Mouse (Mus musculus): ENCODE results near the gene Pik3c2a. TPM values are rescaled to one million over a fixed set of nuclear protein-coding genes. Genes with fewer than 3 reads are reported as not detected.

Pik3c2a gene
- polyA plus RNA-seq (2014; fragmentation: Nextera tagmentation; extraction: Ambion mirVana): 20.5 and 22.4 TPM in 2 replicates

GRCm38 (mm10) chr7:116443004-116443696, at the start of gene Pik3c2a:
Gene Pik3c2a, minus strand, starts transcription at chr7:116443449.
- under 1% methylated on average over 54 of the region's 72 CpGs for WGBS
- peak within 1 kb of the TSS; percentile 91 for H3K9ac ChIP-seq (replicated peaks; ENCODE audit: low read depth, low read length)
- H3K4me1 ChIP-seq (ENCODE audit: control insufficient read depth, insufficient read depth, low read length): peaks cover 16% of the 10 kb centered on the region
- H3K36me3 ChIP-seq (ENCODE audit: control insufficient read depth, insufficient read depth, low read length): no peaks in the 10 kb centered on the region
- H3K9me3 ChIP-seq (ENCODE audit: control insufficient read depth, low read length): no peaks in the 10 kb centered on the region
- peak within 1 kb of the TSS; percentile 85 for H3K27ac ChIP-seq (ENCODE audit: low read depth, low read length)
- H3K4me3 ChIP-seq (ENCODE audit: low read depth, low read length): peak within 1 kb of the TSS; percentile 96
- peak; percentile 99 for ATAC-seq (ENCODE audit: low read depth)
- H3K4me2 ChIP-seq (ENCODE audit: low read depth, low read length): peak within 1 kb of the TSS; percentile 87
- no peaks in the 10 kb centered on the region for H3K27me3 ChIP-seq (ENCODE audit: control insufficient read depth, insufficient read depth, low read length)

- Histone ChIP-seq H3K4me3 (ENCODE audit: low read depth, low read length) (no peak overlapping the region), H3K4me1 (ENCODE audit: control insufficient read depth, insufficient read depth, low read length) (no peaks in the 10 kb centered on the region), H3K36me3 (ENCODE audit: control insufficient read depth, insufficient read depth, low read length) (no peaks in the 10 kb centered on the region), H3K4me2 (ENCODE audit: low read depth, low read length) (no peak overlapping the region), H3K27ac (ENCODE audit: low read depth, low read length) (no peak overlapping the region), H3K9ac (replicated peaks; ENCODE audit: low read depth, low read length) (no peak overlapping the region), H3K9me3 (ENCODE audit: control insufficient read depth, low read length) (no peaks in the 10 kb centered on the region), H3K27me3 (ENCODE audit: control insufficient read depth, insufficient read depth, low read length) (no peaks in the 10 kb centered on the region)
- ATAC-seq (ENCODE audit: low read depth): no peak
- WGBS: 79% methylated on average over 4 of the region's 4 CpGs
Measured at GRCm38 (mm10) chr7:116491113-116491512, 47.9 kb upstream of the Pik3c2a start.

GRCm38 (mm10) chr7:116485062-116485601, 41.9 kb upstream of the Pik3c2a start:
- Histone ChIP-seq H3K9me3 (ENCODE audit: control insufficient read depth, low read length) (no peaks in the 10 kb centered on the region), H3K9ac (replicated peaks; ENCODE audit: low read depth, low read length) (no peak overlapping the region), H3K4me1 (ENCODE audit: control insufficient read depth, insufficient read depth, low read length) (no peaks in the 10 kb centered on the region), H3K27ac (ENCODE audit: low read depth, low read length) (no peak overlapping the region), H3K27me3 (ENCODE audit: control insufficient read depth, insufficient read depth, low read length) (no peaks in the 10 kb centered on the region), H3K4me2 (ENCODE audit: low read depth, low read length) (no peak overlapping the region), H3K36me3 (ENCODE audit: control insufficient read depth, insufficient read depth, low read length) (no peaks in the 10 kb centered on the region), H3K4me3 (ENCODE audit: low read depth, low read length) (no peak overlapping the region)
- 86% methylated on average over 1 of the region's 1 CpGs for WGBS
- ATAC-seq (ENCODE audit: low read depth): no peak

GRCm38 (mm10) chr7:116484213-116484612, 41.0 kb upstream of the Pik3c2a start:
- H3K9me3 ChIP-seq (ENCODE audit: control insufficient read depth, low read length): no peaks in the 10 kb centered on the region
- no peak for ATAC-seq (ENCODE audit: low read depth)
- no peaks in the 10 kb centered on the region for H3K4me1 ChIP-seq (ENCODE audit: control insufficient read depth, insufficient read depth, low read length)
- no peak overlapping the region for H3K4me3 ChIP-seq (ENCODE audit: low read depth, low read length)
- no peaks in the 10 kb centered on the region for H3K36me3 ChIP-seq (ENCODE audit: control insufficient read depth, insufficient read depth, low read length)
- no peaks in the 10 kb centered on the region for H3K27me3 ChIP-seq (ENCODE audit: control insufficient read depth, insufficient read depth, low read length)
- no peak overlapping the region for H3K27ac ChIP-seq (ENCODE audit: low read depth, low read length)
- H3K4me2 ChIP-seq (ENCODE audit: low read depth, low read length): no peak overlapping the region
- WGBS: 86% methylated on average over 5 of the region's 5 CpGs
- H3K9ac ChIP-seq (replicated peaks; ENCODE audit: low read depth, low read length): no peak overlapping the region

- H3K4me3 ChIP-seq (ENCODE audit: low read depth, low read length): no peak overlapping the region
- H3K9ac ChIP-seq (replicated peaks; ENCODE audit: low read depth, low read length): no peak overlapping the region
- no peaks in the 10 kb centered on the region for H3K4me1 ChIP-seq (ENCODE audit: control insufficient read depth, insufficient read depth, low read length)
- no peaks in the 10 kb centered on the region for H3K9me3 ChIP-seq (ENCODE audit: control insufficient read depth, low read length)
- no peak for ATAC-seq (ENCODE audit: low read depth)
- no peaks in the 10 kb centered on the region for H3K36me3 ChIP-seq (ENCODE audit: control insufficient read depth, insufficient read depth, low read length)
- no peak overlapping the region for H3K27ac ChIP-seq (ENCODE audit: low read depth, low read length)
- no peak overlapping the region for H3K4me2 ChIP-seq (ENCODE audit: low read depth, low read length)
- 88% methylated on average over 5 of the region's 5 CpGs for WGBS
- H3K27me3 ChIP-seq (ENCODE audit: control insufficient read depth, insufficient read depth, low read length): no peaks in the 10 kb centered on the region
Measured at GRCm38 (mm10) chr7:116483782-116484181, 40.5 kb upstream of the Pik3c2a start.

GRCm38 (mm10) chr7:116483106-116483505, 39.9 kb upstream of the Pik3c2a start:
- H3K27me3 ChIP-seq (ENCODE audit: control insufficient read depth, insufficient read depth, low read length): no peaks in the 10 kb centered on the region
- H3K36me3 ChIP-seq (ENCODE audit: control insufficient read depth, insufficient read depth, low read length): no peaks in the 10 kb centered on the region
- no peak overlapping the region for H3K4me3 ChIP-seq (ENCODE audit: low read depth, low read length)
- no peaks in the 10 kb centered on the region for H3K4me1 ChIP-seq (ENCODE audit: control insufficient read depth, insufficient read depth, low read length)
- ATAC-seq (ENCODE audit: low read depth): no peak
- no peak overlapping the region for H3K4me2 ChIP-seq (ENCODE audit: low read depth, low read length)
- 83% methylated on average over 1 of the region's 1 CpGs for WGBS
- H3K9me3 ChIP-seq (ENCODE audit: control insufficient read depth, low read length): no peaks in the 10 kb centered on the region
- no peak overlapping the region for H3K27ac ChIP-seq (ENCODE audit: low read depth, low read length)
- H3K9ac ChIP-seq (replicated peaks; ENCODE audit: low read depth, low read length): no peak overlapping the region

- Histone ChIP-seq H3K27ac (ENCODE audit: low read depth, low read length) (no peak overlapping the region), H3K4me3 (ENCODE audit: low read depth, low read length) (no peak overlapping the region), H3K9me3 (ENCODE audit: control insufficient read depth, low read length) (no peaks in the 10 kb centered on the region), H3K4me2 (ENCODE audit: low read depth, low read length) (no peak overlapping the region), H3K36me3 (ENCODE audit: control insufficient read depth, insufficient read depth, low read length) (no peaks in the 10 kb centered on the region), H3K4me1 (ENCODE audit: control insufficient read depth, insufficient read depth, low read length) (no peaks in the 10 kb centered on the region), H3K27me3 (ENCODE audit: control insufficient read depth, insufficient read depth, low read length) (no peaks in the 10 kb centered on the region), H3K9ac (replicated peaks; ENCODE audit: low read depth, low read length) (no peak overlapping the region)
- WGBS: 83% methylated on average over 5 of the region's 5 CpGs
- no peak for ATAC-seq (ENCODE audit: low read depth)
Measured at GRCm38 (mm10) chr7:116476264-116476663, 33.0 kb upstream of the Pik3c2a start.

GRCm38 (mm10) chr7:116475836-116476235, 32.6 kb upstream of the Pik3c2a start:
- Histone ChIP-seq H3K27ac (ENCODE audit: low read depth, low read length) (no peak overlapping the region), H3K4me3 (ENCODE audit: low read depth, low read length) (no peak overlapping the region), H3K27me3 (ENCODE audit: control insufficient read depth, insufficient read depth, low read length) (no peaks in the 10 kb centered on the region), H3K36me3 (ENCODE audit: control insufficient read depth, insufficient read depth, low read length) (no peaks in the 10 kb centered on the region), H3K4me2 (ENCODE audit: low read depth, low read length) (no peak overlapping the region), H3K9me3 (ENCODE audit: control insufficient read depth, low read length) (no peaks in the 10 kb centered on the region), H3K9ac (replicated peaks; ENCODE audit: low read depth, low read length) (no peak overlapping the region), H3K4me1 (ENCODE audit: control insufficient read depth, insufficient read depth, low read length) (no peaks in the 10 kb centered on the region)
- ATAC-seq (ENCODE audit: low read depth): no peak

GRCm38 (mm10) chr7:116462114-116462513, 18.9 kb upstream of the Pik3c2a start:
- no peak for ATAC-seq (ENCODE audit: low read depth)

More at GRCm38 (mm10) chr7:116462114-116462513, 18.9 kb upstream of the Pik3c2a start:
- Histone ChIP-seq H3K9ac (replicated peaks; ENCODE audit: low read depth, low read length) (no peak overlapping the region), H3K9me3 (ENCODE audit: control insufficient read depth, low read length) (no peaks in the 10 kb centered on the region), H3K4me2 (ENCODE audit: low read depth, low read length) (no peak overlapping the region), H3K27ac (ENCODE audit: low read depth, low read length) (no peak overlapping the region), H3K36me3 (ENCODE audit: control insufficient read depth, insufficient read depth, low read length) (no peaks in the 10 kb centered on the region), H3K4me1 (ENCODE audit: control insufficient read depth, insufficient read depth, low read length) (no peaks in the 10 kb centered on the region), H3K4me3 (ENCODE audit: low read depth, low read length) (no peak overlapping the region), H3K27me3 (ENCODE audit: control insufficient read depth, insufficient read depth, low read length) (no peaks in the 10 kb centered on the region)
- WGBS: 64% methylated on average over 8 of the region's 8 CpGs
